Mouse (Mus musculus) A20 (cell line): ENCODE results near the gene Klhl2.

ENCODE experiments used
- DNase-seq: peaks from one replicate; pipeline ENCODE4 v3.0.0-alpha.2; 2011; ENCODE audit warnings: low read depth, low spot score

The Klhl2 gene

DNA sequence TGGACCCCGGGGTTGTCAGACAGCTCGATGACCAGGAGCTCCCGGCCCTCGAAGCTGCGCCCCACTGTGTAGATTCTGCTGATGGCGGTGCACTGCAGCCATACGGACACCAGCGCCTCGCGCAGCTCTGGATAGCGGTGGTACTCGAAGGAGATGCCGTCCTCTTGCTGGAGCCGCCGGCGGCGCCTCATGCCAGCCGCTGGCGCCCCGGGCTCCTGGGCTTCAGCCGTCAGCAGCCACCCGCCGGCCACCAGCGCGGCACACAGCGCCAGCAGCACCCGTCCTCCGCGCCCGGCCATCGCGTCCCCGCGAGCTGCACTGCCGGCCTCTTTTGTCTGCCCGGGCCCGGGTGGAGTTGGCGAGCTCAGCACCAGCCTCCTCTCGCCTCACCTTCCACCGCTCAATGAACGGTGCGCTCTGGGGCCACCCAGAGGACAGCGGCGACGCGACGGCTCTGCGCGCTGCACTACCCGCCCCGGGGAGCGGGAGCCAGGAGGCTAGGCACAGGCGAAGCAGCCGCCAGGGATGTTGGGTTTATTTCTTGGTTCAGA lies 157.1 kb downstream of the Klhl2 start, which contains the start of gene Cpe:
TSS of gene Cpe (minus strand) at position 404 of the 551 bp plus-strand sequence.
- no peak for DNase-seq

DNA sequence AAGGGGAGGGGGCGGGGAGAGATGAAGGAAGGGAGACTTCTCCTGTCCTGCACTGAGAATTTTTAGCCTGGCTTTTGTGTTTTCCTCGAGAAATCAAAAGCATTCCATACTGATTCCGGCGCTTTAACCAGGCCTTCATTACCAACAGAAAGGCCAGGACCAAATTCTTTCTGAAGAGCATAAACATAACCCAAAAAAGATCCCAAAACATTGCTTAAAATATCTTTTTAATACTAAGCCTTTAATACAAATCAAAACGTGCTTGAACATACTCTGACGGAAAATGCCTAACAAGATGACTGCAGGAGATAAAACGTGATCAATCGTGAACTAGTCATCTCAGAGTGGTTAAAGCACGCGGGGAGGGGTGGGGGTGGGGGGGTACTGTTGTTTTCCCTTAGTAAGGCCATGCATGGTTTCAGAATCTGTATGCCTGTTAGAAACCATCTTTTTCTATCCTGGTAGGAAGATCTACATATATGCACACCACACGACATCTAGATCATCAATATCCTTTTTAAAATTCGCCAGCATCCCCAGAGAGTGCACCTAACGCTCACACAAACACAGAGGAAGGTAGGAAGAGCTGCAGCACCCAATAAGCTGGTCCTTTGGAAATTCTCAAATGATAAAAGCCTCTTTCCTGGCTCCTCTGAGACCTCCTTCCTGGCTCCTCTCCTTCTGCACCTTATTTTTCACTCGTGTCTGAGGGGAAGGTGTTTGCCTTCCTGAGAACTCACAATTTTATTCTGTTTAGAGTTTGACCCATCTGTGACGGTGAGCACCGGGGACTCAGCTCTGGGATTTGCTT lies 158.0 kb downstream of the Klhl2 start:
- no peak for DNase-seq

DNA sequence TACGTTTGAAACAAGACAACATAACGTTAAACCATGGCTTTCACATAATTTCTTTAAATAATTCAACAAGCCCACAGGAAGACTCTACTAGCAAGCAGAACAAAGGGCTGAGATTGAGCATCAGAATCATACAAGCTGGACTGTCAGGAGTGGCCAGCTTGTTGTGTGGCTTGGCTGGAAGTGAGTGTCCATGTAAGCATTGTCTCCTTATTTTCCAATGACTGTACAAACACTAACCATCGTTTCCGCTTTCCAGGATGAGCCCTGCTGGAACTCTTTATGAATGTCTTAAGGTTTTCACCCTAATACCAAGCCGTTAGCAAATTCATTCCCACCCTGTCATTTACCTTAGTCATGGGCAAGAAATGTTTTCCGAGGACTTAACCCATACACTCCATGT lies 159.0 kb downstream of the Klhl2 start:
- DNase-seq, result no peak

DNA sequence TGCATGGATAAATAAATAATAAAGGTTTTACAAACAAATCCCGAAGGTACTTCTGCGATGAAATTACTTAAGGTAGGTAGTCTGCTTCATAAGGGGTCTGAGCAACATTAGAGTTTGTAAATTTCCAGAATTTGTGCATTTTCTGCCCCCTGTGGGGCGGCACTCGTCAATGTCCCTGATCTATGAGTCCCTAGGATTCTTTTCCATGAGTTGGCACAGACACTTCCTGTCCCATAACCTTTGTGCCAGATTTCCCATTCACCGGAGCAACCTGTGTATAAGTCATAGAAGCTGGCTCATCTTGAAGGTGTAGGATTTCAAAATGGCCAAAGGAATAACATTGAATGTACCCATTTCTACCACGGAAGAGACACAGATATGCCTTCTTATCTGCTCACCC lies 159.5 kb downstream of the Klhl2 start:
- no peak for DNase-seq
